Mouse (Mus musculus) thymus, postnatal 14 days (tissue): Measurements from ENCODE around the gene Thap8.

Experiments
- DNase-seq: peaks from one replicate; pipeline ENCODE4 v3.0.0; 2021

The Thap8 gene

GRCm38 (mm10) chr7:30318142-30318541, 38.2 kb downstream of the Thap8 start:
- DNase-seq: no peak

GRCm38 (mm10) chr7:30320946-30321345, 41.1 kb downstream of the Thap8 start:
- no peak for DNase-seq

- DNase-seq: peak; percentile 82
Observed at GRCm38 (mm10) chr7:30321539-30322284, 41.8 kb downstream of the Thap8 start, which contains the start of gene E130208F15Rik. TSS of gene E130208F15Rik (plus strand) at chr7:30321740.

- peak; percentile 96 for DNase-seq
Observed at GRCm38 (mm10) chr7:30322285-30322667, 42.4 kb downstream of the Thap8 start.

GRCm38 (mm10) chr7:30322865-30323264, 43.0 kb downstream of the Thap8 start:
- no peak for DNase-seq

GRCm38 (mm10) chr7:30323795-30324194, 43.9 kb downstream of the Thap8 start, which contains the start of gene Sdhaf1:
TSS of gene Sdhaf1 (minus strand) at chr7:30323895.
- no peak for DNase-seq

- no peak for DNase-seq
Observed at GRCm38 (mm10) chr7:30324300-30324944, 44.5 kb downstream of the Thap8 start.

GRCm38 (mm10) chr7:30325364-30325763, 45.5 kb downstream of the Thap8 start:
- DNase-seq: peak; percentile 76

GRCm38 (mm10) chr7:30326427-30326826, 46.5 kb downstream of the Thap8 start:
- no peak for DNase-seq

GRCm38 (mm10) chr7:30327140-30327539, 47.2 kb downstream of the Thap8 start:
- no peak for DNase-seq

- DNase-seq: no peak
Observed at GRCm38 (mm10) chr7:30328379-30328778, 48.5 kb downstream of the Thap8 start.

GRCm38 (mm10) chr7:30331887-30332286, 52.0 kb downstream of the Thap8 start:
- DNase-seq: peak; percentile 84

- no peak for DNase-seq
Observed at GRCm38 (mm10) chr7:30332622-30333259, 52.8 kb downstream of the Thap8 start.

- DNase-seq: peak; percentile 55
Observed at GRCm38 (mm10) chr7:30333436-30333835, 53.5 kb downstream of the Thap8 start.

- DNase-seq: no peak
Observed at GRCm38 (mm10) chr7:30334563-30334962, 54.7 kb downstream of the Thap8 start.

- DNase-seq: no peak
Observed at GRCm38 (mm10) chr7:30335688-30336087, 55.8 kb downstream of the Thap8 start.

GRCm38 (mm10) chr7:30336384-30336783, 56.5 kb downstream of the Thap8 start:
- peak; percentile 77 for DNase-seq

GRCm38 (mm10) chr7:30339432-30340109, 59.7 kb downstream of the Thap8 start:
- DNase-seq: no peak
